Mouse (Mus musculus): Measurements from ENCODE around the gene Slc35e2.
"Not testable (repeated sequence)": the region's sequence is repeated elsewhere in the genome, so short reads cannot be mapped to it uniquely, and the experiment has no call there.

The Slc35e2 gene

DNA sequence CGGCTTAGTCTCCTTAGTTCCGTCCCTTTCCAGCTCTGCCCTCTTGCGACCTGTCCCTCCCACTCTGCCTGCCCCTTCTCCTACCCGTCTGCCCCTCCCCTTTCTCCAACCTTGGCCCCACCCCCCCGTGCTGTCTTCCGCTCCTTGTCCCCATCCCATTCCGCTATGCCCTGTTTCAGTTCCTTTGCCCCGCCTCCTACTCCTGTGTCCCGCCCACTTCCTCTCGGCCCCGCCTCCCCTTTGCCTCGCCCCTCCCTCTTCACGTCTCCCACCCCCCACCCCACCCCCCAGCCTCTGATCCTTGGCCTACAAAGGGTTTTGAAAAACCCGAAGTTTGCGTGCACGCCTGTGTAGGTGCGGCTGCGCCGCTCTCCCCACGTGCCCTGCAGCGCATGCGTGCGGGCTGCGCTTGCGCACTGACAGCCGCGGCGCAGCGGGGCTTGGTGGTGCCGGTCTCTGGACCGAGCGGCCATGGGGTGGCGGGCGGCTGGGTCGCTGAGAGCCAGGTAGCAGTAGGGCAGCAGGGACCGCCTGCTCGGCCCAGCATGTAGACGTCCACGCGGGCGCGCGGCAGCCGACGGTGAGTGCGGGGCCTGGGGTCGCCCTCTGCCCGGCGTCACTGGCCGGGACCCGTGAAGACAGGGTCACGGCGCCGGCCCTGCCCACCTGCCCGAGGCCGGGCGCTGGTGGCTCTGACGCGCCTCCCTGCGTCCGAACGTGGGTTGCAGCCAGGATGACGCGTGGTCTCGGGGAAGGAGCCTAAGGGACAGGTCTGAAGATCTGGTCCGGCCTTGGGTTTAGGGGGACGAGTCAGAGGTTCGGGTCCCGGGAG is 37.6 kb upstream of the Slc35e2 start:
- H3K27me3 ChIP-seq (ENCODE audit: insufficient read depth, low read length), result no peaks in the 10 kb centered on the region
- peaks cover 70% of the 10 kb centered on the region for H3K4me1 ChIP-seq (replicated peaks; ENCODE audit: low read depth, low read length)
- no peak for TF ChIP-seq POU5F1 (IDR thresholded peaks at IDR 0.05; ENCODE audit: borderline replicate concordance, low read length)
- TF ChIP-seq NANOG (IDR thresholded peaks at IDR 0.05; ENCODE audit: borderline replicate concordance, low read length), result no peak
- no peak for TF ChIP-seq CTCF (conservative IDR thresholded peaks at IDR 0.05; ENCODE audit: low read length)
- H3K36me3 ChIP-seq (ENCODE audit: insufficient read depth, low read length), result peaks cover 45% of the 10 kb centered on the region
- no peaks in the 10 kb centered on the region for H3K9me3 ChIP-seq (ENCODE audit: low read length)
- peak overlapping the region; percentile 93 for H3K4me3 ChIP-seq (replicated peaks; ENCODE audit: low read length)

DNA sequence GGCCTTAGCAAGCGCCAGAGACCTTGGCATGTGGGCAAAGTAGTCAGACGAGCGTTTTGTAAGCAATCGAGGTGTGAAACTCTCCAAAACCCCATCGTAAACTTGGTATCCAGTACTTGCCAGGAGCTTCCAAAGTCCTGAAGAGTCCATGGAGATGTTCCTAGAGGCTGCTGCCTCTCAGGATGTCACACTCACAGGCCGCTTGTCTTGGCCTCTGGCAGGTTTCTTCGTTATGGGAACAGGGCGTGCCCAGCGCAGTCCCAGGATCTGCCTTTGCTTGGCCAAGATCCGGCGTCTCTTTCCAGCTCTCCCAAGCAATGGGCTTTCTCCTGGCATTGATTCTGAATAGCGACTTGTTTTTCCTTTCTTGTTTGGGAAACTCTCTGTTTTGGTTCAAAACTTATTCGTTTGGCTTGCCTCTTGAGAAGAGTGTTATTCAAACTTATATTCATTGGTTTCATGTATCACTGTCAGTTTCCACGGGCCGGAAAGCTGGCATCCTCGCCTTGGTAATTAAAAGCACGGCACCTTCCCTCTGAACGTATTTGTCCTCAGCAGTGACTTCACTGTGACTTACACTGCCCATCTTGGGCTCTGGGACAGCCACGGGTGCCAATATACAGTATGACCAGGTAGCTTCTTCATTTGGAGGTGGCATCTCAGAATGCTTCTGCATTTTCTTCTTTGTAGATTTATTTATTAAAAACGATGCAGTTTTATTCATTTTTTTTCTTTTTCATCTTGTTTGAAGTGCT is 36.7 kb upstream of the Slc35e2 start:
- Histone ChIP-seq H3K4me3 (replicated peaks; ENCODE audit: low read length) (peak overlapping the region; percentile 93), H3K9me3 (ENCODE audit: low read length) (no peaks in the 10 kb centered on the region), H3K4me1 (replicated peaks; ENCODE audit: low read depth, low read length) (peaks cover 71% of the 10 kb centered on the region), H3K27me3 (ENCODE audit: insufficient read depth, low read length) (no peaks in the 10 kb centered on the region), H3K36me3 (ENCODE audit: insufficient read depth, low read length) (peaks cover 37% of the 10 kb centered on the region)
- TF ChIP-seq NANOG (IDR thresholded peaks at IDR 0.05; ENCODE audit: borderline replicate concordance, low read length) (no peak), POU5F1 (IDR thresholded peaks at IDR 0.05; ENCODE audit: borderline replicate concordance, low read length) (no peak), CTCF (conservative IDR thresholded peaks at IDR 0.05; ENCODE audit: low read length) (no peak)

DNA sequence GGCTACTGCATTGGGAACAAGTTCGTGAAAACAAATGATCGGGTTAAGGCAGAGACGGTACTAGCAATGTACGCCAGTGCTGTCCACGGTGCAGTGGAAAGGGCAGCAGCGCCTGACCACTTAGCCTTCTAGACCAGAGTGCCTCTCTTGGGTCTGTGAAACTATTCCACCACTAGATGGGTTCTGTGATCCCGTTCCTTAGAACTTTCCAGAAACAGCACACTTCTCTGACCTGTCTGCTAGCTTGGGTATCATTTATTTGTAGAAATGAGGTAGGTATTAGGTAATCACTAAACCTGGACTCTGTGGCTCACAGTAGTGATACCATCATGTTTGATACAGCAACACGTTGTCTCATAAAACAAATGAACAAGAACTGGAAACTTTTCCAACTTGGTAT is 34.7 kb upstream of the Slc35e2 start:
- peaks cover 78% of the 10 kb centered on the region for H3K4me1 ChIP-seq (replicated peaks; ENCODE audit: low read depth, low read length)
- no peaks in the 10 kb centered on the region for H3K27me3 ChIP-seq (ENCODE audit: insufficient read depth, low read length)
- H3K9me3 ChIP-seq (ENCODE audit: low read length), result no peaks in the 10 kb centered on the region
- TF ChIP-seq NANOG (IDR thresholded peaks at IDR 0.05; ENCODE audit: borderline replicate concordance, low read length) (no peak), CTCF (conservative IDR thresholded peaks at IDR 0.05; ENCODE audit: low read length) (no peak), POU5F1 (IDR thresholded peaks at IDR 0.05; ENCODE audit: borderline replicate concordance, low read length) (no peak)
- peaks cover 18% of the 10 kb centered on the region; the same call in 1 of the 2 replicates for H3K36me3 ChIP-seq (ENCODE audit: insufficient read depth, low read length)
- H3K4me3 ChIP-seq (replicated peaks; ENCODE audit: low read length), result no peak overlapping the region

DNA sequence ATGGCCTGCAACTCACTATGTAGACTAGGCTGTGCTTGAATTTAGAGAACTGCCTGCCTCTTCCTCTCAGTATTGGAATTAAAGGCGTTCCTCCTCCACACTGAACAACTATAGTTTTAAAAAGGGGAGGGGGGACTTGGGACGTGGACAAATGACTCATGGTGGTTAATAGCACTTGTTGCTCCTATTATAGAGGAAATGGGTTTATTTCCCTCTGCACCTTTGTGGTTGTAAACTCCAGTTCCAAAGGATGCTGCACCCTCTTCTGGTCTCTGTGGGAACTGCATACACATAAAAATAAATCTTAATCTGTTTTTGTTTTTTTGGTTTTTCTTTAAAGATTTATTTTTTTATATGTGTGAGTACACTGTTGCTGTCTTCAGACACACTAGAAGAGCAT is 33.0 kb upstream of the Slc35e2 start:
- peaks cover 76% of the 10 kb centered on the region for H3K4me1 ChIP-seq (replicated peaks; ENCODE audit: low read depth, low read length)
- TF ChIP-seq NANOG (IDR thresholded peaks at IDR 0.05; ENCODE audit: borderline replicate concordance, low read length) (no peak), POU5F1 (IDR thresholded peaks at IDR 0.05; ENCODE audit: borderline replicate concordance, low read length) (no peak), CTCF (conservative IDR thresholded peaks at IDR 0.05; ENCODE audit: low read length) (peak; percentile 80)
- H3K36me3 ChIP-seq (ENCODE audit: insufficient read depth, low read length), result 0 out of 2 replicates have a peak, but pooled peaks cover 12% of the 10 kb centered on the region
- no peaks in the 10 kb centered on the region for H3K9me3 ChIP-seq (ENCODE audit: low read length)
- H3K27me3 ChIP-seq (ENCODE audit: insufficient read depth, low read length), result no peaks in the 10 kb centered on the region
- H3K4me3 ChIP-seq (replicated peaks; ENCODE audit: low read length), result no peak overlapping the region

DNA sequence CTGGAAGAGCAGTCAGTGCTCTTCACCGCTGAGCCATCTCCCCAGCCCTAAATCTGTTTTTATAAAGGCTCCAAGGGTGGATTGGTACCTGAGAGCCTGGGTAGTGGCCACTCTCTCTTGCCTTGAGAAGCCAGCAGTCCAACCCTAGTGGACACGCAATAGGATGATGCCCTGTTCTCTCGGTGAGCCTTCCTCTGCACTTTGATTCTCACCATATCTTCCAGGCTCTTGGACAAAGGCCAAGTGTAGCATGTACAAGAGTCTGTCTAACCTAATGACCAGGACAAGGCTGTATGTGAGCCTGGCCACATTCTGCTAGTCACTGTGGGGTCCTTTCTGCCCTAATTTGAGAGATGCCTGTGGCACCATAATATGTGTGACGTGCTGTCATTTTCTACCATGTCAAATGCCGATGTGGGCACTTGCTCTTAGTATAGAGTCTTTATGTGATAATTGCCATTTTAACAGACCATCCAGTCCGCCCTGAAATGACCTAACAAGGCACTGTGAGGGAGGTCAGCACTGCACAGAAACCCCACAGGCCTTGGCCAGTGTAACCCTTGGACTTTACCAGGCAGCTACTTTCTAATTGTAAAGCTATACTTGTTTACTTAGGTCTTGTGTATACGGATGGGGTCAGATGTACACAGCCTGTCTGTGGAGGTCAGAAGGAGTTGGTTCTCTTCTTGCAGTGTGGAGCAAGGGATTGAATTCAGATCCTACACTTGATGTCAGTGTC is 32.4 kb upstream of the Slc35e2 start:
- peaks cover 82% of the 10 kb centered on the region for H3K4me1 ChIP-seq (replicated peaks; ENCODE audit: low read depth, low read length)
- H3K27me3 ChIP-seq (ENCODE audit: insufficient read depth, low read length), result no peaks in the 10 kb centered on the region
- no peak for TF ChIP-seq CTCF (conservative IDR thresholded peaks at IDR 0.05; ENCODE audit: low read length)
- no peak for TF ChIP-seq POU5F1 (IDR thresholded peaks at IDR 0.05; ENCODE audit: borderline replicate concordance, low read length)
- no peak for TF ChIP-seq NANOG (IDR thresholded peaks at IDR 0.05; ENCODE audit: borderline replicate concordance, low read length)
- no peak overlapping the region for H3K4me3 ChIP-seq (replicated peaks; ENCODE audit: low read length)
- peaks cover 13% of the 10 kb centered on the region; the same call in 1 of the 2 replicates for H3K36me3 ChIP-seq (ENCODE audit: insufficient read depth, low read length)
- no peaks in the 10 kb centered on the region for H3K9me3 ChIP-seq (ENCODE audit: low read length)

DNA sequence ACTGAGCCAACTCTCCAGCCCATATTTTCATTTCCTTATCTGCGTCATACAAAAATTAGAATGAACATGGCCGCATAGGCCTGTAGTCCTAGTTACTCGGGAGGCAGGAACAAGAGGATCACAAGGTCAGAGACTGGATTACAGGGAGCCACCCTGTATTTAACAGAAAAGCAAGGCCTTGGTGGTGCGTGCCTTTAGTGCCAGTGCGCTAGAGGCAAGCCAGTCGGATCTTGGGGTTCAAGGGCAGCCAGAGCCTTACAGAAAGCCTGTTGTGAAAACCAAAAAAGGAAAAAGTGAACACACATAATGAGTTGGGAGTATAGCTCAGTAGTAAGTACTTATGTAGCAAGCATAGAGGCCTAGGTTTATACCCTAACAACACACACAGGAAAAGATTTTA is 31.4 kb upstream of the Slc35e2 start:
- Histone ChIP-seq H3K27me3 (ENCODE audit: insufficient read depth, low read length) (no peaks in the 10 kb centered on the region), H3K4me1 (replicated peaks; ENCODE audit: low read depth, low read length) (peaks cover 86% of the 10 kb centered on the region), H3K36me3 (ENCODE audit: insufficient read depth, low read length) (peaks cover 13% of the 10 kb centered on the region), H3K4me3 (replicated peaks; ENCODE audit: low read length) (no peak overlapping the region), H3K9me3 (ENCODE audit: low read length) (no peaks in the 10 kb centered on the region)
- no peak for TF ChIP-seq POU5F1 (IDR thresholded peaks at IDR 0.05; ENCODE audit: borderline replicate concordance, low read length)
- no peak for TF ChIP-seq CTCF (conservative IDR thresholded peaks at IDR 0.05; ENCODE audit: low read length)
- no peak for TF ChIP-seq NANOG (IDR thresholded peaks at IDR 0.05; ENCODE audit: borderline replicate concordance, low read length)

DNA sequence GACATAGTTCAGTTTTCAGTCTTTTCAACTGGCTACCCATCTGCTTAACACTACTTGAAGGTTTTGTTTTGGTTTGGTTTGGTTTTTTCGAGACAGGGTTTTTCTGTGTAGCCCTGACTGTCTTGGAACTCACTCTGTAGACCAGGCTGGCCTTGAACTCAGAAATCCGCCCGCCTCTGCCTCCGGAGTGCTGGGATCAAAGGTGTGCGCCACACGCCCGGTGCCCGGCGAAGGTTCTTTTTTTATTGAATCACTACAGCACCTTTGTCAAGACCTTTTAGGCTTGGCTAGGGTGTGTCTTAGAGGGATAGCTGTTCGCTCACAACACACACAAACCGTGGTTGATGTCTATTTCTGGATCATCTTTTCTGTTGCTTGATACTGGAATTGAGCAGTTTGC is 30.9 kb upstream of the Slc35e2 start:
- H3K4me1 ChIP-seq (replicated peaks; ENCODE audit: low read depth, low read length), result peaks cover 86% of the 10 kb centered on the region
- H3K27me3 ChIP-seq (ENCODE audit: insufficient read depth, low read length); H3K9me3 ChIP-seq (ENCODE audit: low read length); H3K4me3 ChIP-seq (replicated peaks; ENCODE audit: low read length): not testable (repeated sequence)
- peaks cover 13% of the 10 kb centered on the region for H3K36me3 ChIP-seq (ENCODE audit: insufficient read depth, low read length)

DNA sequence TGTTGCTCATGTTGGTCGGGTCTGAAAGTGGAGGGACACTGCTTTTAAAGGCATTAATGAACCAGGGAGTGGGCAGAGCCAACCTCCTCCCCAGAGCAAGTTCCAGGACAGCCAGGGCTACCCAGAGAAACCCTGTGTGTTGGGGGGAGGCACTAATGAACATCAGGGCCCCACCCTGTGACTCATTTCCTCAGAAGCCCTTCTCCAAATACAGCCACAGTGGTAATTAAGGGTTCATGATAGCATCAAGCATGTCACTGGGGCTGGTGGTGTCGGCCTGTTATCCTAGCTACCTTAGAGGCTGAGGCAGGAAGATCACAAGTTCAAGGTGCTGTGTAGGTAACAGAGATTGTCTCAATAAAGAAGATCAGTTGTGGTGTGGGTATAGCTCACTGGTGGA is 29.8 kb upstream of the Slc35e2 start:
- H3K4me1 ChIP-seq (replicated peaks; ENCODE audit: low read depth, low read length), result peaks cover 86% of the 10 kb centered on the region
- no peak for TF ChIP-seq CTCF (conservative IDR thresholded peaks at IDR 0.05; ENCODE audit: low read length)
- no peak for TF ChIP-seq POU5F1 (IDR thresholded peaks at IDR 0.05; ENCODE audit: borderline replicate concordance, low read length)
- TF ChIP-seq NANOG (IDR thresholded peaks at IDR 0.05; ENCODE audit: borderline replicate concordance, low read length), result no peak
- no peaks in the 10 kb centered on the region for H3K27me3 ChIP-seq (ENCODE audit: insufficient read depth, low read length)
- peaks cover 7% of the 10 kb centered on the region for H3K36me3 ChIP-seq (ENCODE audit: insufficient read depth, low read length)
- no peaks in the 10 kb centered on the region for H3K9me3 ChIP-seq (ENCODE audit: low read length)
- 0 out of 2 replicates have a peak overlapping the region, but pooled peaks have one; percentile 1 for H3K4me3 ChIP-seq (replicated peaks; ENCODE audit: low read length)

Data from E14TG2a.4 (cell line).